In the genomic region with DNA sequence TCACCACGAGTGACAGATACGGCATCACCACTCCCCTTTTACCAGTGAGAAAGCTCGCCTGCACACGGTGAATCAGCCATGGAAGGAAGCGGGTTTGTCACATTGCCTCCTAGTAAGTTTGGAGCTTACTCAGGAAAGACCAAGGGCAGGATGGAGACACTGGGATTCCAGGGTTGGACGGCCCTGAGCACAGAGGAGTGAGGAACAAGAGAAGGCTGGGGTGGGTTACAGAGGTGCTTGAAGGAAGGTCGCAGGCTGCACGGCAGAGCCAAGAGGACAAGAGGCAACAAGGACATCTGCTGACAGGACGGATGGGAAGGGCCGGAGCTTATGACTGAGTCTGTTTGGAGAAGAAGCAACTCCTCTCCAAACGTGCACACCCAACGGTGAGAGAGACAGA, we compare ENCODE assay signal across 18 mouse cellular contexts.
"Had no signal": no experiment of that assay in that cellular context is flagged by ENCODE, and none has a peak within 500 bp of the region (broad histone marks: within the 10 kb centered on the region; RNA-seq: fewer than 3 reads in every experiment).

No protein-coding gene starts in this region.

- H3K9me3 ChIP-seq: limb, embryonic 10.5 days; limb, embryonic 13.5 days; liver, embryonic 12.5 days; liver, embryonic 15.5 days; midbrain, embryonic 12.5 days; midbrain, embryonic 15.5 days; neural tube, embryonic 12.5 days; neural tube, embryonic 15.5 days; stomach, embryonic 15.5 days had no signal

- H3K36me3 ChIP-seq: limb, embryonic 10.5 days; limb, embryonic 13.5 days; liver, embryonic 12.5 days; liver, embryonic 15.5 days; midbrain, embryonic 12.5 days; midbrain, embryonic 15.5 days; neural tube, embryonic 12.5 days; neural tube, embryonic 15.5 days; stomach, embryonic 15.5 days had no signal

- H3K4me3 ChIP-seq: layer of hippocampus, adult 2 months; limb, embryonic 10.5 days; limb, embryonic 13.5 days; liver, embryonic 12.5 days; liver, embryonic 15.5 days; midbrain, embryonic 12.5 days; midbrain, embryonic 15.5 days; neural tube, embryonic 12.5 days; neural tube, embryonic 15.5 days; stomach, embryonic 15.5 days had no signal

- H3K27me3 ChIP-seq: liver, embryonic 15.5 days; stomach, embryonic 15.5 days had no signal

- H3K4me1 ChIP-seq: midbrain, embryonic 12.5 days; neural tube, embryonic 12.5 days; stomach, embryonic 15.5 days had no signal

- DNase-seq: kidney, postnatal 25 days; layer of hippocampus, adult 9-11 months; liver; lung, adult 2 months; retina, postnatal 1 day; right cerebral cortex, postnatal 25 days; spleen, adult 18-20 months had no signal

- H3K27ac ChIP-seq: layer of hippocampus, adult 2 months; limb, embryonic 10.5 days; limb, embryonic 13.5 days; liver, embryonic 12.5 days; liver, embryonic 15.5 days; macrophage; midbrain, embryonic 12.5 days; midbrain, embryonic 15.5 days; neural tube, embryonic 12.5 days; neural tube, embryonic 15.5 days; stomach, embryonic 15.5 days had no signal
